12 mouse cellular contexts compared by ENCODE assay signal in genomic region chr17:83074893-83075292, GRCm38 (mm10).
A peak's percentile ranks its signal among the peaks of the same experiment; 100 is the strongest.
DNase-seq lines count a peak whose midpoint lies in the region.
"Had no signal": no experiment of that assay in that cellular context is flagged by ENCODE, and none has a peak within 500 bp of the region (broad histone marks: within the 10 kb centered on the region; RNA-seq: fewer than 3 reads in every experiment).

No protein-coding gene starts in this region.

- intact Hi-C loops in left cerebral cortex, postnatal 4 days (cut with DNase I) = no loop called here
- intact Hi-C loops in left cerebral cortex, postnatal 25 days (cut with DNase I) = no loop called here

- peak; percentile 73 for DNase-seq in adrenal gland, adult 2 months
- no peak for DNase-seq in adrenal gland, adult 18-20 months (ENCODE audit: low spot score in 2 of 2)
- peak; percentile 73 for DNase-seq in 3T3-L1 (ENCODE audit: low read depth, low spot score)
- peak; percentile 52 to 64 for DNase-seq in adrenal gland, postnatal 36 days
- peak; percentile 56 for DNase-seq in lung, postnatal 10 days
- no peak for DNase-seq in frontal cortex, postnatal 10 days (ENCODE audit: low spot score in 2 of 2)
- no peak for DNase-seq in left cerebral cortex, postnatal 4 days
- no peak for DNase-seq in left cerebral cortex, postnatal 25 days (ENCODE audit: low spot score in 2 of 2)
- DNase-seq: cerebellum, postnatal 14 days; liver; liver, postnatal 0 days; thymus, adult 18-20 months had no signal

Comparison
In these comparisons a context has a peak if more than half of its experiments do, and no peak if none do; other contexts are left out.
1. DNase-seq: peak in adrenal gland, adult 2 months (single experiment), 3T3-L1 (single experiment), adrenal gland, postnatal 36 days (2 of 2) and lung, postnatal 10 days (single experiment); none in adrenal gland, adult 18-20 months (0 of 2), frontal cortex, postnatal 10 days (0 of 2), left cerebral cortex, postnatal 4 days (single experiment) and left cerebral cortex, postnatal 25 days (0 of 2).